Mouse (Mus musculus): Measurements from ENCODE around the gene Jak2. TPM values are rescaled to one million over a fixed set of nuclear protein-coding genes. Genes with fewer than 3 reads are reported as not detected.

Jak2 gene
- polyA plus RNA-seq, 1 experiment: 0.67 TPM

DNA sequence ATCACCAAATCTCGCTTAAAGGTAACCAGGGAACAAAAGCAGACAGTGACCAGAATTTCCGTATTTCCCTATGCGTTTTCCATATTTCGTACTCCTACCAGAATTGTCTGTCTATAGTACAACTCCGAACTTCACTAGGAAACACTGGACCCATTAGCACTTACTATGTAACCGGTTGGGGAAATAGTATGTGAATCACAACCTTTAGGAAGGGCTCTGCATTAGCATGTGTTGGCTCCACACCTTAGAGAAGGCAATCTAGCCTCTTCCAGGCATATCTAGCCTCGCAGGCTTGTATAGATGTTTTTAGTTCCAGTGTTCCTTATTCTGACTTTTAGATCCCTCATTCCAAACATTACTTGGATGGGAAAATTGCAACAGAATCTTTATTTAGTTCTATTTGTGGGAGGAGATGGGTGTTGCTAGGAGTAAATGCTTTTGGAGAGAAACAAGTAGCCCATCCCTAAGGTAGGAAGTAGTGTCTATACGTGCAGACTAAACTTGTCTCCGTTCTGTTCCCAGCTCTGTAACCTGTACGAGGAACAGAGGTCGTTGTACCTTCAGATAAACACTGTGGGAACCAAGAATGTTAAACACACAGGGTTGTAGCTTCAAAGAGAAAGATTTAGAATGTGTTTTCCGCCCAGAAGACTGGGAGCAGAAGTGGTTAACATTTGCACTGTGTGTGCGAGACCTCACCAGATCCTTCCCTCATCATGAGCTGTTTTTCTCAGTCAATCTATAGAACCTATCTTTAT lies 110.7 kb downstream of the Jak2 start:
- Histone ChIP-seq H3K9me3 (ENCODE audit: control insufficient read depth, low read length) (no peaks in the 10 kb centered on the region), H3K27me3 (ENCODE audit: control insufficient read depth) (no peaks in the 10 kb centered on the region), H3K36me3 (ENCODE audit: control insufficient read depth) (peaks cover 10% of the 10 kb centered on the region), H3K4me1 (ENCODE audit: control insufficient read depth) (peaks cover 48% of the 10 kb centered on the region), H3K4me3 (replicated peaks) (peak overlapping the region; percentile 80)
- TF ChIP-seq GATA1 (IDR thresholded peaks at IDR 0.05; ENCODE audit: low read length) (no peak), TAL1 (IDR thresholded peaks at IDR 0.05; ENCODE audit: low read length) (no peak)

Other genes with a start within 250 kb of the Jak2 start
- 0.16 and 0.30 TPM in 2 replicates for gene Ak3, start 203.9 kb upstream of the Jak2 start, polyA plus RNA-seq (2012)
- 1.2 and 1.6 TPM in 2 replicates for gene Rcl1, start 150.5 kb upstream of the Jak2 start, polyA plus RNA-seq (2012)
- gene Insl6, start 73.5 kb downstream of the Jak2 start, polyA plus RNA-seq (2012): not detected in 2 replicates
- not detected in 2 replicates for gene Rln1, start 82.8 kb downstream of the Jak2 start, polyA plus RNA-seq (2012)
- gene Plgrkt, start 115.6 kb downstream of the Jak2 start, polyA plus RNA-seq (2012): 0.66 and 1.1 TPM in 2 replicates
- not detected in 2 replicates for gene Cd274, start 115.6 kb downstream of the Jak2 start, polyA plus RNA-seq (2012)
- 0.02 TPM in 1 of 2 replicates, not detected in the other for gene Pdcd1lg2, start 159.1 kb downstream of the Jak2 start, polyA plus RNA-seq (2012)